Mouse (Mus musculus): ENCODE results near the gene Apobec2. TPM values are rescaled to one million over a fixed set of nuclear protein-coding genes. Genes with fewer than 3 reads are reported as not detected.

Gene Apobec2
- total RNA-seq, 2 experiments from 2014 or later = 0.45 TPM; not detected in 1

Other genes with a start within 250 kb of the Apobec2 start
- gene Trem1, start 200.2 kb downstream of the Apobec2 start, total RNA-seq (2015) = 5.4 and 6.6 TPM in 2 replicates
- gene Trem1, start 200.2 kb downstream of the Apobec2 start, total RNA-seq (2017) = 18.9 and 19.2 TPM in 2 replicates
- 77.8 and 87.0 TPM in 2 replicates for gene Trem3, start 185.2 kb downstream of the Apobec2 start, total RNA-seq (2015)
- gene Trem3, start 185.2 kb downstream of the Apobec2 start, total RNA-seq (2017) = 72.1 and 98.8 TPM in 2 replicates
- 5.5 and 6.3 TPM in 2 replicates for gene Treml4, start 168.6 kb downstream of the Apobec2 start, total RNA-seq (2015)
- gene Treml4, start 168.6 kb downstream of the Apobec2 start, total RNA-seq (2017) = 15.4 and 20.2 TPM in 2 replicates
- gene Treml2, start 133.4 kb downstream of the Apobec2 start, total RNA-seq (2015) = 48.1 and 51.7 TPM in 2 replicates
- gene Treml2, start 133.4 kb downstream of the Apobec2 start, total RNA-seq (2017) = 45.3 and 52.1 TPM in 2 replicates
- 68.9 and 78.4 TPM in 2 replicates for gene B430306N03Rik, start 116.8 kb downstream of the Apobec2 start, total RNA-seq (2015)
- gene B430306N03Rik, start 116.8 kb downstream of the Apobec2 start, total RNA-seq (2017) = 34.0 and 39.6 TPM in 2 replicates
- gene Trem2, start 86.5 kb downstream of the Apobec2 start, total RNA-seq (2015) = 50.6 and 58.3 TPM in 2 replicates
- gene Trem2, start 86.5 kb downstream of the Apobec2 start, total RNA-seq (2017) = 85.8 and 90.5 TPM in 2 replicates
- gene Treml1, start 73.0 kb downstream of the Apobec2 start, total RNA-seq (2015) = 0.29 and 0.39 TPM in 2 replicates
- 0.40 TPM in 1 of 2 replicates, not detected in the other for gene Treml1, start 73.0 kb downstream of the Apobec2 start, total RNA-seq (2017)
- gene Nfya, start 23.0 kb downstream of the Apobec2 start, total RNA-seq (2015) = 83.3 and 85.2 TPM in 2 replicates
- gene Nfya, start 23.0 kb downstream of the Apobec2 start, total RNA-seq (2017) = 32.8 and 47.1 TPM in 2 replicates
- gene Oard1, start 22.9 kb downstream of the Apobec2 start, total RNA-seq (2015) = 40.3 and 42.5 TPM in 2 replicates
- 52.8 and 53.3 TPM in 2 replicates for gene Oard1, start 22.9 kb downstream of the Apobec2 start, total RNA-seq (2017)
- gene Tspo2, start 18.6 kb upstream of the Apobec2 start, total RNA-seq (2015) = 3.2 and 5.3 TPM in 2 replicates
- 4.4 and 14.3 TPM in 2 replicates for gene Tspo2, start 18.6 kb upstream of the Apobec2 start, total RNA-seq (2017)
- 0.38 TPM in 1 of 2 replicates, not detected in the other for gene Unc5cl, start 22.0 kb upstream of the Apobec2 start, total RNA-seq (2015)
- 0.37 and 0.40 TPM in 2 replicates for gene Unc5cl, start 22.0 kb upstream of the Apobec2 start, total RNA-seq (2017)

Measured in megakaryocyte, adult 5-6 weeks (primary cell).